Mouse (Mus musculus) stomach, postnatal 0 days (tissue): ENCODE results near the gene P4hb. TPM values are rescaled to one million over a fixed set of nuclear protein-coding genes. Genes with fewer than 3 reads are reported as not detected.
A peak's percentile ranks its signal among the peaks of the same experiment; 100 is the strongest.
"Not testable (repeated sequence)": the region's sequence is repeated elsewhere in the genome, so short reads cannot be mapped to it uniquely, and the experiment has no call there.

Experiments
- ATAC-seq: fragments of 200-750 bp; cut with Nextera tagmentation; 2 replicates; pipeline ENCODE4 v1.8.0; 2017; ENCODE audit not compliant: low FRiP score, low TSS enrichment
- DNase-seq: peaks from one replicate; pipeline ENCODE4 v3.0.0-alpha.2; 2016; ENCODE audit warnings: low spot score
- H3K27ac ChIP-seq: fragments of 300-500 bp; sonication (generic); replicated peaks from 2 replicates; pipeline ENCODE4 v1.5.1; 2014; ENCODE audit warnings: mild to moderate bottlenecking, control low read depth
- H3K27me3 ChIP-seq: fragments of 300-500 bp; sonication (generic); 2 replicates; pipeline ENCODE4 v1.6.1; 2014; ENCODE audit warnings: low read length; ENCODE audit not compliant: control insufficient read depth, insufficient read depth
- H3K36me3 ChIP-seq: fragments of 300-500 bp; sonication (generic); 2 replicates; pipeline ENCODE4 v1.6.1; 2014; ENCODE audit warnings: low read length, mixed read lengths; ENCODE audit not compliant: control insufficient read depth, insufficient read depth
- H3K4me1 ChIP-seq: fragments of 300-500 bp; sonication (generic); replicated peaks from 2 replicates; pipeline ENCODE4 v1.6.1; 2014; ENCODE audit warnings: antibody characterized with exemption; ENCODE audit not compliant: control insufficient read depth, insufficient read depth
- H3K4me2 ChIP-seq: fragments of 300-500 bp; sonication (generic); replicated peaks from 2 replicates; pipeline ENCODE4 v1.6.1; 2014; ENCODE audit warnings: low read depth, mild to moderate bottlenecking, control low read depth, moderate library complexity
- H3K4me3 ChIP-seq: fragments of 300-500 bp; sonication (generic); 2 replicates; pipeline ENCODE4 v1.5.1; 2014; ENCODE audit warnings: low read depth, low read length, control low read depth
- H3K9ac ChIP-seq: fragments of 300-500 bp; sonication (generic); 2 replicates; pipeline ENCODE4 v1.6.1; 2014; ENCODE audit warnings: mild to moderate bottlenecking, low read length, control low read depth, mixed read lengths
- H3K9me3 ChIP-seq: fragments of 300-500 bp; sonication (generic); 2 replicates; pipeline ENCODE4 v1.6.1; 2016; ENCODE audit warnings: low read length; ENCODE audit not compliant: control insufficient read depth
- CTCF ChIP-seq: IDR thresholded peaks from 2 replicates; pipeline ENCODE4 v1.5.1; 2016; ENCODE audit warnings: antibody characterized with exemption, low read depth, mild to moderate bottlenecking, moderate library complexity
- EP300 ChIP-seq: optimal IDR thresholded peaks from 2 replicates; pipeline ENCODE3; 2016; ENCODE audit warnings: antibody characterized with exemption
- WGBS: fragments of 180-500 bp; shearing (Covaris S2); extraction: QIAGEN DNeasy Blood & Tissue Kit; methylation state at CpG from one replicate; pipeline ENCODE4 v1.1.7; 2014; 5-methylcytosine and 5-hydroxymethylcytosine counted together
- polyA plus RNA-seq: library from polyadenylated mRNA; unstranded; fragments of >200 nt; fragmentation: Nextera tagmentation; extraction: Ambion mirVana; gene quantifications from 2 replicates; pipeline ENCODE4 v1.2.1, GENCODE M21; 2015

P4hb gene
- polyA plus RNA-seq, 1 experiment from 2014 or later: 892 TPM

DNA sequence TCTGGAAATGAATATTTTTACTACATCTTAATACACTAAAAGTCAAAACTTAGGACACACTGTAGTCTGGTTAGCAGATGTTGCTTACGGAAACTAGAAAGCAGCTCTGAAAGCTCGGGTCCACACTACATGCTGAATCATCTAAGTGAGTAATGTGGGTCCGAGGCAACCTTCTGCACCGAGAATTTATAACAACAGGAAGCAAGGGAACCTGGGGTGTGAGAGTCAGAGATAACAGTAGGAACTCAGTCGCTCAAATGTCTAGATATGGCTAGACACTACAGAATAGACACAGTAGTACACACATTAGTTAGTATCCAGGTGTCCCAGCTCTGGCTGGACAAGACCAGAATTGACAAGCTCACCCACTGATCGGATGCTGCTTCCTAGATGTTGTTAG is 15.5 kb upstream of the P4hb start:
- 87% methylated on average over 6 of the region's 6 CpGs for WGBS
- peaks cover 25% of the 10 kb centered on the region for H3K36me3 ChIP-seq

DNA sequence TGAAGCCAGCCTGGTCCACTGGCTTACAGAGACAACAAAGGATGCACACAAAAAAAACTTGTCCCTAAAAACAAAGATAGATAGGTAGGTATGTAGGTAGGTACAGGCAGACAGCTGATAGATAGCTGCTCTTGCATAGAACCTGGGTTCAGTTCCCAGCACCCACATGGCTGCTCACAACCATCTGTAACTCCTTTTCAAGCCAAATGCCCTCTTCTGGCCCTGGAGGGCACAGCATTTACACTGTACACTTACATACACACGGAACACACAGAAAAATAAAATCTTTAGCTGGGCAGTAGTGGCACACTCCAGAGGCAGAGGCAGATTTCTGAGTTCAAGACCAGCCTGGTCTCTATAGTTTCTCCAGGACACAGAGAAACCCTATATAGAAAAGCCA is 10.9 kb upstream of the P4hb start:
- DNase-seq: no peak
- TF ChIP-seq CTCF (no peak), EP300 (no peak)
- Histone ChIP-seq H3K27ac (no peak overlapping the region), H3K4me2 (no peak overlapping the region), H3K4me3 (no peak overlapping the region), H3K36me3 (peaks cover 17% of the 10 kb centered on the region), H3K9me3 (no peaks in the 10 kb centered on the region), H3K4me1 (peaks cover 7% of the 10 kb centered on the region), H3K27me3 (no peaks in the 10 kb centered on the region), H3K9ac (no peak overlapping the region)
- WGBS: 90% methylated on average over 1 of the region's 1 CpGs
- ATAC-seq: no peak

More for the DNA sequence above, 15.5 kb upstream of the P4hb start:
- TF ChIP-seq CTCF: no peak
- TF ChIP-seq EP300: no peak
- no peak for ATAC-seq
- no peaks in the 10 kb centered on the region for H3K9me3 ChIP-seq
- no peak overlapping the region for H3K9ac ChIP-seq
- H3K4me1 ChIP-seq: no peaks in the 10 kb centered on the region
- no peaks in the 10 kb centered on the region for H3K27me3 ChIP-seq
- no peak overlapping the region for H3K27ac ChIP-seq
- no peak for DNase-seq
- no peak overlapping the region for H3K4me3 ChIP-seq
- H3K4me2 ChIP-seq: no peak overlapping the region

DNA sequence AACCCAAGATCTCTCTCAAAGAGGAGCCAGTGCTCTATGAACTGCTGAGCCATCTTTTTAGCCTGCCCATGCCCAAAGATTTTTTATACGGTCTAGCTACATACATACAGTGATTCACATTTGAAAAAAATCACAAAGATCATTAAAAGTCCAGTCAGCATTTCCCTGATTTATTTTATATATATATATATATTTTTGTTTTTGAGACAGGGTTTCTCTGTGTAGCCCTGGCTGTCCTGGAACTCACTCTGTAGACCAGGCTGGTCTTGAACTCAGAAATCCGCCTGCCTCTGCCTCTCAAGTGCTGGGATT is 9.9 kb upstream of the P4hb start:
- H3K9me3 ChIP-seq, DNase-seq, H3K4me1 ChIP-seq, H3K4me3 ChIP-seq, H3K9ac ChIP-seq, H3K4me2 ChIP-seq, H3K27me3 ChIP-seq, H3K27ac ChIP-seq, ATAC-seq: not testable (repeated sequence)
- 87% methylated on average over 2 of the region's 2 CpGs for WGBS
- H3K36me3 ChIP-seq: peaks cover 24% of the 10 kb centered on the region

GRCm38 (mm10) chr11:120582268-120582981 is 9.4 kb upstream of the P4hb start:
- ATAC-seq (no peak), DNase-seq (no peak)
- no peaks in the 10 kb centered on the region for H3K9me3 ChIP-seq
- H3K27me3 ChIP-seq: no peaks in the 10 kb centered on the region
- WGBS: 72% methylated on average over 8 of the region's 8 CpGs
- no peak for TF ChIP-seq EP300
- peak; percentile 70 for TF ChIP-seq CTCF
- peaks cover 7% of the 10 kb centered on the region for H3K4me1 ChIP-seq
- peak overlapping the region; percentile 85 for H3K4me3 ChIP-seq
- peak overlapping the region; percentile 98 for H3K27ac ChIP-seq
- peaks cover 26% of the 10 kb centered on the region for H3K36me3 ChIP-seq
- peak overlapping the region; percentile 92 for H3K9ac ChIP-seq
- peak overlapping the region; percentile 90 for H3K4me2 ChIP-seq

- peak; percentile 48 for ATAC-seq
- H3K9ac ChIP-seq: peak within 1 kb of the TSS; percentile 92
- TF ChIP-seq EP300: no peak
- TF ChIP-seq CTCF: peak; percentile 60
Observed at GRCm38 (mm10) chr11:120581490-120582267, 8.6 kb upstream of the P4hb start, which contains the start of gene Arhgdia. Gene Arhgdia, minus strand, starts transcription at chr11:120581624.

DNA sequence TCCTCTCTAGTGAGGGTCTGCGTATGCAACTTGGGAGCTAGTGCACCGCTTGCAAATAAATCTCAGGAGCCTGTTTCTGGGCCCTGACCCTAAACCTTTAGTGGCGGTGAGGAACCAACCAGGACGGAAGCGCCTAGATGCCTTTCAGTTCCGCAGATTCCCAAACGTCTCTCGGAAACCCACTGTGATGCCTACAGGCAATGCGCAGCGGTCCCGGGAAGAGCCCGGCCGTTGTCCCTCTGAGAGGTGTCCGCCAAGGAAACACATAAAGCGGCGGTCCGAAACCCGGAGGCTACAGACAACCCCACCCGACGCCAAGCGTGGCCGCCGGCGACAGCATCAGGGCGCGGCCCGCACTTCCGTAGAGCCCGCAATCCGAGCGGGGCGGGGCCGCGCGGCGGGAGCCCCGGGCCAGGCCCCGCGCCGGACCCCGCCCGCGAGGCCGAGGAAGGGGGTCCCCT is 7.8 kb upstream of the P4hb start:
- Histone ChIP-seq H3K4me1 (peaks cover 7% of the 10 kb centered on the region), H3K9ac (peak overlapping the region; percentile 92), H3K27ac (peak overlapping the region; percentile 98), H3K4me2 (peak overlapping the region; percentile 90), H3K36me3 (peaks cover 24% of the 10 kb centered on the region), H3K4me3 (peak overlapping the region; percentile 85), H3K27me3 (no peaks in the 10 kb centered on the region), H3K9me3 (no peaks in the 10 kb centered on the region)
- peak; percentile 54 for ATAC-seq
- TF ChIP-seq EP300: no peak
- no peak for TF ChIP-seq CTCF
- WGBS: under 1% methylated on average over 31 of the region's 44 CpGs
- peak; percentile 70 for DNase-seq

More at GRCm38 (mm10) chr11:120581490-120582267, 8.6 kb upstream of the P4hb start, which contains the start of gene Arhgdia:
- Histone ChIP-seq H3K4me3 (peak within 1 kb of the TSS; percentile 85), H3K4me1 (peaks cover 7% of the 10 kb centered on the region), H3K27ac (peak within 1 kb of the TSS; percentile 98), H3K36me3 (peaks cover 26% of the 10 kb centered on the region), H3K4me2 (peak within 1 kb of the TSS; percentile 90), H3K27me3 (no peaks in the 10 kb centered on the region), H3K9me3 (no peaks in the 10 kb centered on the region)
- peak; percentile 89 for DNase-seq
- WGBS: 5% methylated on average over 58 of the region's 75 CpGs
